Mouse (Mus musculus): ENCODE measurements around the gene Cdkal1. TPM values are rescaled to one million over a fixed set of nuclear protein-coding genes. Genes with fewer than 3 reads are reported as not detected.

Gene Cdkal1
- polyA plus RNA-seq, 1 experiment from 2014 or later, result 21.1 TPM

- Histone ChIP-seq H3K4me3 (ENCODE audit: low read depth, low read length) (no peak overlapping the region), H3K9ac (replicated peaks; ENCODE audit: low read depth, low read length) (no peak overlapping the region), H3K4me2 (ENCODE audit: low read depth, low read length) (no peak overlapping the region), H3K27ac (ENCODE audit: low read depth, low read length) (no peak overlapping the region), H3K4me1 (ENCODE audit: control insufficient read depth, insufficient read depth, low read length) (no peaks in the 10 kb centered on the region), H3K27me3 (ENCODE audit: control insufficient read depth, insufficient read depth, low read length) (no peaks in the 10 kb centered on the region), H3K9me3 (ENCODE audit: control insufficient read depth, low read length) (no peaks in the 10 kb centered on the region), H3K36me3 (ENCODE audit: control insufficient read depth, insufficient read depth, low read length) (no peaks in the 10 kb centered on the region)
- no peak for ATAC-seq (ENCODE audit: low read depth)
- WGBS, result 52% methylated on average over 4 of the region's 4 CpGs
Measured at GRCm38 (mm10) chr13:29185545-29185944, 669.9 kb downstream of the Cdkal1 start.

GRCm38 (mm10) chr13:29184545-29184944 lies 670.9 kb downstream of the Cdkal1 start:
- ATAC-seq (ENCODE audit: low read depth), result no peak
- Histone ChIP-seq H3K9ac (replicated peaks; ENCODE audit: low read depth, low read length) (no peak overlapping the region), H3K4me1 (ENCODE audit: control insufficient read depth, insufficient read depth, low read length) (no peaks in the 10 kb centered on the region), H3K27ac (ENCODE audit: low read depth, low read length) (no peak overlapping the region), H3K27me3 (ENCODE audit: control insufficient read depth, insufficient read depth, low read length) (no peaks in the 10 kb centered on the region), H3K4me2 (ENCODE audit: low read depth, low read length) (no peak overlapping the region), H3K36me3 (ENCODE audit: control insufficient read depth, insufficient read depth, low read length) (no peaks in the 10 kb centered on the region), H3K4me3 (ENCODE audit: low read depth, low read length) (no peak overlapping the region), H3K9me3 (ENCODE audit: control insufficient read depth, low read length) (no peaks in the 10 kb centered on the region)
- WGBS, result 91% methylated on average over 2 of the region's 2 CpGs

- Histone ChIP-seq H3K4me3 (ENCODE audit: low read depth, low read length) (no peak overlapping the region), H3K4me2 (ENCODE audit: low read depth, low read length) (no peak overlapping the region), H3K36me3 (ENCODE audit: control insufficient read depth, insufficient read depth, low read length) (no peaks in the 10 kb centered on the region), H3K27me3 (ENCODE audit: control insufficient read depth, insufficient read depth, low read length) (no peaks in the 10 kb centered on the region), H3K9ac (replicated peaks; ENCODE audit: low read depth, low read length) (no peak overlapping the region), H3K4me1 (ENCODE audit: control insufficient read depth, insufficient read depth, low read length) (no peaks in the 10 kb centered on the region), H3K9me3 (ENCODE audit: control insufficient read depth, low read length) (no peaks in the 10 kb centered on the region), H3K27ac (ENCODE audit: low read depth, low read length) (no peak overlapping the region)
- ATAC-seq (ENCODE audit: low read depth), result no peak
- WGBS, result 91% methylated on average over 4 of the region's 4 CpGs
Measured at GRCm38 (mm10) chr13:29179861-29180260, 675.6 kb downstream of the Cdkal1 start.

GRCm38 (mm10) chr13:29179260-29179659 lies 676.2 kb downstream of the Cdkal1 start:
- no peak for ATAC-seq (ENCODE audit: low read depth)
- WGBS, result 95% methylated on average over 4 of the region's 4 CpGs
- Histone ChIP-seq H3K9me3 (ENCODE audit: control insufficient read depth, low read length) (no peaks in the 10 kb centered on the region), H3K4me1 (ENCODE audit: control insufficient read depth, insufficient read depth, low read length) (no peaks in the 10 kb centered on the region), H3K27ac (ENCODE audit: low read depth, low read length) (no peak overlapping the region), H3K4me2 (ENCODE audit: low read depth, low read length) (no peak overlapping the region), H3K9ac (replicated peaks; ENCODE audit: low read depth, low read length) (no peak overlapping the region), H3K36me3 (ENCODE audit: control insufficient read depth, insufficient read depth, low read length) (no peaks in the 10 kb centered on the region), H3K27me3 (ENCODE audit: control insufficient read depth, insufficient read depth, low read length) (no peaks in the 10 kb centered on the region), H3K4me3 (ENCODE audit: low read depth, low read length) (no peak overlapping the region)

GRCm38 (mm10) chr13:29177889-29178486 lies 677.5 kb downstream of the Cdkal1 start:
- Histone ChIP-seq H3K27me3 (ENCODE audit: control insufficient read depth, insufficient read depth, low read length) (no peaks in the 10 kb centered on the region), H3K27ac (ENCODE audit: low read depth, low read length) (no peak overlapping the region), H3K36me3 (ENCODE audit: control insufficient read depth, insufficient read depth, low read length) (no peaks in the 10 kb centered on the region), H3K4me1 (ENCODE audit: control insufficient read depth, insufficient read depth, low read length) (no peaks in the 10 kb centered on the region), H3K9ac (replicated peaks; ENCODE audit: low read depth, low read length) (no peak overlapping the region), H3K4me3 (ENCODE audit: low read depth, low read length) (no peak overlapping the region), H3K9me3 (ENCODE audit: control insufficient read depth, low read length) (no peaks in the 10 kb centered on the region), H3K4me2 (ENCODE audit: low read depth, low read length) (no peak overlapping the region)
- ATAC-seq (ENCODE audit: low read depth), result no peak; the same call in 1 of the 2 replicates
- WGBS, result 27% methylated on average over 5 of the region's 5 CpGs

GRCm38 (mm10) chr13:29169356-29169755 lies 686.1 kb downstream of the Cdkal1 start:
- H3K36me3 ChIP-seq (ENCODE audit: control insufficient read depth, insufficient read depth, low read length), result no peaks in the 10 kb centered on the region
- H3K9me3 ChIP-seq (ENCODE audit: control insufficient read depth, low read length), result no peaks in the 10 kb centered on the region
- no peak overlapping the region for H3K9ac ChIP-seq (replicated peaks; ENCODE audit: low read depth, low read length)
- no peak for ATAC-seq (ENCODE audit: low read depth)
- no peak overlapping the region for H3K4me3 ChIP-seq (ENCODE audit: low read depth, low read length)
- WGBS, result 45% methylated on average over 1 of the region's 1 CpGs
- H3K4me1 ChIP-seq (ENCODE audit: control insufficient read depth, insufficient read depth, low read length), result no peaks in the 10 kb centered on the region
- H3K4me2 ChIP-seq (ENCODE audit: low read depth, low read length), result no peak overlapping the region
- H3K27me3 ChIP-seq (ENCODE audit: control insufficient read depth, insufficient read depth, low read length), result no peaks in the 10 kb centered on the region
- H3K27ac ChIP-seq (ENCODE audit: low read depth, low read length), result no peak overlapping the region

- no peak overlapping the region for H3K4me3 ChIP-seq (ENCODE audit: low read depth, low read length)
- H3K4me1 ChIP-seq (ENCODE audit: control insufficient read depth, insufficient read depth, low read length), result no peaks in the 10 kb centered on the region
- no peak overlapping the region for H3K27ac ChIP-seq (ENCODE audit: low read depth, low read length)
- H3K27me3 ChIP-seq (ENCODE audit: control insufficient read depth, insufficient read depth, low read length), result no peaks in the 10 kb centered on the region
- H3K36me3 ChIP-seq (ENCODE audit: control insufficient read depth, insufficient read depth, low read length), result no peaks in the 10 kb centered on the region
- no peaks in the 10 kb centered on the region for H3K9me3 ChIP-seq (ENCODE audit: control insufficient read depth, low read length)
- no peak overlapping the region for H3K9ac ChIP-seq (replicated peaks; ENCODE audit: low read depth, low read length)
- no peak overlapping the region for H3K4me2 ChIP-seq (ENCODE audit: low read depth, low read length)
- ATAC-seq (ENCODE audit: low read depth), result no peak
- 72% methylated on average over 15 of the region's 15 CpGs for WGBS
Measured at GRCm38 (mm10) chr13:29164845-29165524, 690.5 kb downstream of the Cdkal1 start.

GRCm38 (mm10) chr13:29162867-29163514 lies 692.5 kb downstream of the Cdkal1 start:
- Histone ChIP-seq H3K9me3 (ENCODE audit: control insufficient read depth, low read length) (no peaks in the 10 kb centered on the region), H3K27me3 (ENCODE audit: control insufficient read depth, insufficient read depth, low read length) (no peaks in the 10 kb centered on the region), H3K27ac (ENCODE audit: low read depth, low read length) (no peak overlapping the region), H3K4me2 (ENCODE audit: low read depth, low read length) (no peak overlapping the region), H3K9ac (replicated peaks; ENCODE audit: low read depth, low read length) (no peak overlapping the region), H3K4me3 (ENCODE audit: low read depth, low read length) (no peak overlapping the region), H3K4me1 (ENCODE audit: control insufficient read depth, insufficient read depth, low read length) (no peaks in the 10 kb centered on the region), H3K36me3 (ENCODE audit: control insufficient read depth, insufficient read depth, low read length) (no peaks in the 10 kb centered on the region)
- WGBS, result 84% methylated on average over 2 of the region's 2 CpGs
- no peak for ATAC-seq (ENCODE audit: low read depth)

- H3K9ac ChIP-seq (replicated peaks; ENCODE audit: low read depth, low read length), result no peak overlapping the region
Measured at GRCm38 (mm10) chr13:29162444-29162843, 693.0 kb downstream of the Cdkal1 start.

More at GRCm38 (mm10) chr13:29162444-29162843, 693.0 kb downstream of the Cdkal1 start:
- Histone ChIP-seq H3K27ac (ENCODE audit: low read depth, low read length) (no peak overlapping the region), H3K9me3 (ENCODE audit: control insufficient read depth, low read length) (no peaks in the 10 kb centered on the region), H3K27me3 (ENCODE audit: control insufficient read depth, insufficient read depth, low read length) (no peaks in the 10 kb centered on the region), H3K4me1 (ENCODE audit: control insufficient read depth, insufficient read depth, low read length) (no peaks in the 10 kb centered on the region), H3K4me3 (ENCODE audit: low read depth, low read length) (no peak overlapping the region), H3K36me3 (ENCODE audit: control insufficient read depth, insufficient read depth, low read length) (no peaks in the 10 kb centered on the region), H3K4me2 (ENCODE audit: low read depth, low read length) (no peak overlapping the region)
- WGBS, result 74% methylated on average over 3 of the region's 3 CpGs
- no peak for ATAC-seq (ENCODE audit: low read depth)

Measured in neural tube, embryonic 14.5 days (tissue).